Mouse (Mus musculus) bone marrow, adult 2 months (tissue): ENCODE measurements around the gene Gmpr2.

Experiments used
- CTCF ChIP-seq: fragments of 200-500 bp; IDR thresholded peaks from 2 replicates; pipeline ENCODE4 v1.5.1; 2011; ENCODE audit warnings: low read length, control low read depth; ENCODE audit not compliant: control insufficient read depth, insufficient read depth
- POLR2A ChIP-seq: fragments of 200-500 bp; IDR thresholded peaks from 2 replicates; pipeline ENCODE4 v1.6.1; 2011; ENCODE audit warnings: low read depth, mild to moderate bottlenecking, control low read depth, low read length, borderline replicate concordance; ENCODE audit not compliant: control insufficient read depth

DNA sequence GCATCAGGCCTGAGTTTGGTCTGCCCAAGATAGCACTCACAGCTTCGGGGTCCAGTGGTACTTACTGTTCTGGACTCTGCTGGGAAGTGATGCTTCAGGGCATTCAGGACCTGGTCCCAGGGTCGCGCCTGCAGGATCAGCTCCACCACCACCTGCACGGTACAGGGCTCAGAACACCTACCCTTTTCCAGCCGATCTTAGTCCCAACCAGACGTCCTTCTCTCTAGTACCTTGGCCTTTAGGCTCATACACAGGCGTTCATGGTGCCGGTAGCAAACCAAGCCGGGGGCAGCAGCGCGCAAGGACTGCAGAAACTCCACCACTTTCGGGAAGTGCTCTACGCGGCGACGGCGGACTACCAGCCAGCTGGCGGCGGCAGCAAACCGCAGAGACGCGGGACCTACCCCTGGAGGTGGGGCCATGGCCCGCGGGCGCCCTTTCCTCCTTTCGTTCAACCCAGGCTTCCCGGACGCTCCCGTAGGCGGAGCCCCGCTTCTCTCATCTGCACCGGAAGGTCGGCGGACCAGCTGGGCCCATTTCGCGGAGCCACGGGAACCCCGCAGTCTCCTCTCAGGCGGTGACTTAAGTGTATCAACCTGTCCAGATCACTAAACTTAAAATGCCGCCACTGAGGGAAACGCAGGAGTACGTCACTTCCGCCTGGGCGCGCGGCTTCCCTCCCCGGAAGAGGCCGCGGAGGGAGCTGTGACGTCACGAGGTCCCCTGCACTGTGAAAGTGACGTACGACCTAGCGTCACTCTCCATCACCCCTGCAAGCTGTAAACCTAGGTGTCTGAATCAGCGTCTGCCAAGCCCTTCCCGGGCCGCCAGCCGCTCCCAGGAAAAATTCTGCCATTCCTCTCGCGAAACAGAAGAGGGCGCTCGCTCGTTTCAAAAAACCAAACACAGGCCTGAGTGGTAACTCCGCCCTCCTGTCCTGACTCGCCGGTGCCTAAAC, 9.7 kb downstream of the Gmpr2 start, which contains the start of gene Tinf2:
- peak; percentile 67 for TF ChIP-seq CTCF
- TF ChIP-seq POLR2A: peak; percentile 58; the same call in 1 of the 2 replicates
